In the genomic region with DNA sequence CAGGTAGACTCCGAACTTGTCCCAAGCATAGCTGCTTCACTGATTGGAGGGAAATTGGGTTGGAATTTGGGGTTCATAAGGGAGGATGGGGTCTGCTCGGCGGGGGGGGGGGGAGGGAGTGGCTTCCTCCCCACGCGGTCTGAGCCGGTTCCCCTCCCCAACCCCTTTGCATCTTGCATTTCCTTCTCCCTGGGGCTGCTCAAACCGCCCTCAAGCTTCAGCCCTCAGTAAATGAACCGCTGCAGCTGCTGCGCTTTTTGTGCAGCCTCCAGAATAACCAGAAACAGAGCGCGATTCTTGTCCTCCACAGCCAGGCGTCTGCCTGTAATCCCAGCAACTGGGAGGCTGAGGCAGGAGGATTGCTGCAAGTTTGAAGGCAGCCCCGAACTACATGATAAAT, we compare ENCODE assay signal across 11 mouse cellular contexts. TPM values are rescaled to one million over a fixed set of nuclear protein-coding genes. Genes with fewer than 3 reads are reported as not detected.
DNase-seq lines count a peak whose midpoint lies in the region; ATAC-seq and TF ChIP-seq lines count a peak whose summit lies in the region.
"Had no signal": no experiment of that assay in that cellular context is flagged by ENCODE, and none has a peak within 500 bp of the region (broad histone marks: within the 10 kb centered on the region; RNA-seq: fewer than 3 reads in every experiment).

No protein-coding gene starts in this region.

- H3K27me3 ChIP-seq in heart, embryonic 10.5 days (ENCODE audit: insufficient read depth, poor library complexity, severe bottlenecking) = peaks cover 49% of the 10 kb centered on the region
- H3K27me3 ChIP-seq in heart, adult 2 months (ENCODE audit: control insufficient read depth, insufficient read depth, low read length) = peaks cover 4% of the 10 kb centered on the region; the same call in 1 of the 2 replicates
- H3K27me3 ChIP-seq in midbrain, postnatal 0 days (ENCODE audit: insufficient read depth, low read length) = peaks cover 15% of the 10 kb centered on the region
- peaks cover 17% of the 10 kb centered on the region for H3K27me3 ChIP-seq in midbrain, embryonic 14.5 days (ENCODE audit: control insufficient read depth, insufficient read depth, low read length)
- H3K27me3 ChIP-seq in hindbrain, postnatal 0 days (ENCODE audit: insufficient read depth, low read length) = peaks cover 8% of the 10 kb centered on the region; the same call in 1 of the 2 replicates
- H3K27me3 ChIP-seq in stomach, embryonic 15.5 days (replicated peaks) = peaks cover 16% of the 10 kb centered on the region
- H3K27me3 ChIP-seq: CH12.LX had no signal

- H3K9ac ChIP-seq in heart, adult 2 months (ENCODE audit: low read depth, low read length) = no peak overlapping the region
- no peak overlapping the region for H3K9ac ChIP-seq in midbrain, postnatal 0 days (replicated peaks; ENCODE audit: low read length, poor library complexity, severe bottlenecking)
- H3K9ac ChIP-seq in midbrain, embryonic 14.5 days (replicated peaks; ENCODE audit: low read length) = no peak overlapping the region
- no peak overlapping the region for H3K9ac ChIP-seq in hindbrain, postnatal 0 days (replicated peaks; ENCODE audit: low read length)
- no peak overlapping the region for H3K9ac ChIP-seq in stomach, embryonic 15.5 days
- H3K9ac ChIP-seq: liver, embryonic 14.5 days had no signal

- H3K4me1 ChIP-seq in heart, embryonic 10.5 days = peaks cover 12% of the 10 kb centered on the region
- H3K4me1 ChIP-seq in heart, adult 2 months (ENCODE audit: control insufficient read depth, insufficient read depth, low read length) = peaks cover 4% of the 10 kb centered on the region
- no peaks in the 10 kb centered on the region for H3K4me1 ChIP-seq in midbrain, postnatal 0 days (ENCODE audit: insufficient read depth, low read length)
- H3K4me1 ChIP-seq in midbrain, embryonic 14.5 days (ENCODE audit: control insufficient read depth, insufficient read depth, low read length) = peaks cover 7% of the 10 kb centered on the region
- H3K4me1 ChIP-seq in hindbrain, postnatal 0 days (ENCODE audit: insufficient read depth, low read length) = 0 out of 2 replicates have a peak, but pooled peaks cover 2% of the 10 kb centered on the region
- peaks cover 14% of the 10 kb centered on the region for H3K4me1 ChIP-seq in stomach, embryonic 15.5 days

- no peak for TF ChIP-seq CTCF in heart, adult 2 months (IDR thresholded peaks at IDR 0.05)
- TF ChIP-seq CTCF in midbrain, postnatal 0 days (IDR thresholded peaks at IDR 0.05) = no peak
- TF ChIP-seq CTCF in hindbrain, postnatal 0 days (IDR thresholded peaks at IDR 0.05; ENCODE audit: low read depth) = no peak
- TF ChIP-seq CTCF in layer of hippocampus, adult 2 months (conservative IDR thresholded peaks at IDR 0.05) = no peak

- ATAC-seq in midbrain, postnatal 0 days (ENCODE audit: low FRiP score) = no peak
- ATAC-seq in midbrain, embryonic 14.5 days (ENCODE audit: low FRiP score, low TSS enrichment) = no peak
- no peak for ATAC-seq in hindbrain, postnatal 0 days
- ATAC-seq in stomach, embryonic 15.5 days (ENCODE audit: insufficient read depth, low FRiP score, low read depth) = no peak

- no peak overlapping the region for H3K27ac ChIP-seq in heart, embryonic 10.5 days
- no peak overlapping the region for H3K27ac ChIP-seq in heart, adult 2 months
- no peak overlapping the region for H3K27ac ChIP-seq in midbrain, postnatal 0 days (ENCODE audit: low read depth, low read length)
- H3K27ac ChIP-seq in midbrain, embryonic 14.5 days (replicated peaks; ENCODE audit: low read depth, low read length) = no peak overlapping the region
- H3K27ac ChIP-seq in hindbrain, postnatal 0 days = no peak overlapping the region
- H3K27ac ChIP-seq in stomach, embryonic 15.5 days = no peak overlapping the region
- no peak overlapping the region for H3K27ac ChIP-seq in layer of hippocampus, adult 2 months
- H3K27ac ChIP-seq: liver, embryonic 14.5 days had no signal

- WGBS in heart, embryonic 10.5 days = 14% methylated on average over 12 of the region's 13 CpGs
- WGBS in heart, adult 2 months = 24% methylated on average over 13 of the region's 13 CpGs
- WGBS in midbrain, postnatal 0 days = 20% methylated on average over 13 of the region's 13 CpGs
- WGBS in midbrain, embryonic 14.5 days = 27% methylated on average over 13 of the region's 13 CpGs
- WGBS in hindbrain, postnatal 0 days = 24% methylated on average over 13 of the region's 13 CpGs
- WGBS in stomach, embryonic 15.5 days = 15% methylated on average over 13 of the region's 13 CpGs

- peak overlapping the region; percentile 58; the same call in 1 of the 2 replicates for H3K4me3 ChIP-seq in heart, embryonic 10.5 days
- no peak overlapping the region for H3K4me3 ChIP-seq in heart, adult 2 months
- no peak overlapping the region; the same call in 1 of the 2 replicates for H3K4me3 ChIP-seq in midbrain, postnatal 0 days (ENCODE audit: low read depth, low read length)
- H3K4me3 ChIP-seq in midbrain, embryonic 14.5 days (replicated peaks; ENCODE audit: low read depth, low read length) = no peak overlapping the region
- H3K4me3 ChIP-seq in hindbrain, postnatal 0 days (ENCODE audit: low read length) = peak overlapping the region; percentile 33; the same call in 1 of the 2 replicates
- peak overlapping the region; percentile 31; the same call in 1 of the 2 replicates for H3K4me3 ChIP-seq in stomach, embryonic 15.5 days (replicated peaks)
- H3K4me3 ChIP-seq in layer of hippocampus, adult 2 months = no peak overlapping the region; the same call in 1 of the 2 replicates

- H3K79me2 ChIP-seq in heart, adult 2 months (replicated peaks; ENCODE audit: control insufficient read depth, insufficient read depth, low read length) = no peaks in the 10 kb centered on the region

- no peak for TF ChIP-seq POLR2A in heart, adult 2 months (IDR thresholded peaks at IDR 0.05; ENCODE audit: insufficient read depth, low read depth, low read length)

- no peak for TF ChIP-seq EP300 in heart, adult 2 months (IDR thresholded peaks at IDR 0.05; ENCODE audit: insufficient read depth, low read depth, low read length)

- H3K36me3 ChIP-seq in heart, embryonic 10.5 days = no peaks in the 10 kb centered on the region
- no peaks in the 10 kb centered on the region for H3K36me3 ChIP-seq in heart, adult 2 months (ENCODE audit: control insufficient read depth, insufficient read depth, low read length)
- H3K36me3 ChIP-seq in midbrain, postnatal 0 days (ENCODE audit: insufficient read depth, low read length) = no peaks in the 10 kb centered on the region
- H3K36me3 ChIP-seq in midbrain, embryonic 14.5 days (ENCODE audit: control insufficient read depth, insufficient read depth, low read length) = no peaks in the 10 kb centered on the region
- H3K36me3 ChIP-seq in hindbrain, postnatal 0 days (ENCODE audit: insufficient read depth, low read length) = no peaks in the 10 kb centered on the region
- H3K36me3 ChIP-seq in stomach, embryonic 15.5 days = no peaks in the 10 kb centered on the region

- DNase-seq in heart, embryonic 10.5 days (ENCODE audit: low spot score) = no peak
- DNase-seq in heart, adult 2 months = no peak
- no peak for DNase-seq in midbrain, postnatal 0 days (ENCODE audit: low spot score)
- no peak for DNase-seq in midbrain, embryonic 14.5 days
- no peak for DNase-seq in hindbrain, postnatal 0 days (ENCODE audit: low spot score)
- no peak for DNase-seq in layer of hippocampus, adult 2 months (ENCODE audit: low spot score in 2 of 2)
- no peak for DNase-seq in adrenal gland, adult 2 months
- DNase-seq: retina, postnatal 1 day had no signal

- H3K4me2 ChIP-seq in midbrain, postnatal 0 days (ENCODE audit: low read depth, low read length, poor library complexity, severe bottlenecking) = peak overlapping the region; percentile 61; the same call in 1 of the 2 replicates
- H3K4me2 ChIP-seq in midbrain, embryonic 14.5 days (ENCODE audit: low read length) = no peak overlapping the region
- peak overlapping the region; percentile 60; the same call in 1 of the 2 replicates for H3K4me2 ChIP-seq in hindbrain, postnatal 0 days (ENCODE audit: low read depth, low read length)
- H3K4me2 ChIP-seq in stomach, embryonic 15.5 days = peak overlapping the region; percentile 81

- intact Hi-C loops in heart, adult 2 months (cut with DNase I) = no loop called here

- H3K9me3 ChIP-seq in heart, embryonic 10.5 days = no peaks in the 10 kb centered on the region
- H3K9me3 ChIP-seq in midbrain, postnatal 0 days (ENCODE audit: low read length) = no peaks in the 10 kb centered on the region
- 0 out of 2 replicates have a peak, but pooled peaks cover 2% of the 10 kb centered on the region for H3K9me3 ChIP-seq in midbrain, embryonic 14.5 days (ENCODE audit: control insufficient read depth, low read length)
- H3K9me3 ChIP-seq in hindbrain, postnatal 0 days (ENCODE audit: low read length) = no peaks in the 10 kb centered on the region
- H3K9me3 ChIP-seq in stomach, embryonic 15.5 days = no peaks in the 10 kb centered on the region

RNA-seq across cellular contexts. Expression of gene Amz1, which starts 12.2 kb away (rescaled TPM):
- 0.55 and 1.2 TPM in 2 replicates for polyA plus RNA-seq in heart, embryonic 10.5 days (2016; fragmentation: Nextera tagmentation; extraction: Ambion mirVana)
- under 1 TPM; 0.31 to 0.48 TPM for total RNA-seq in heart, adult 2 months (2021)
- 0.59 and 0.98 TPM in 2 replicates for polyA plus RNA-seq in heart, adult 2 months (2012; rRNA removed)
- total RNA-seq in midbrain, postnatal 0 days (2014; rRNA removed) = 14.4 and 14.9 TPM in 2 replicates
- polyA plus RNA-seq in midbrain, postnatal 0 days (2015; fragmentation: Nextera tagmentation; extraction: Ambion mirVana) = 15.6 and 15.9 TPM in 2 replicates
- 1.9 and 3.1 TPM in 2 replicates for polyA plus RNA-seq in midbrain, embryonic 14.5 days (2014; fragmentation: Nextera tagmentation; extraction: Ambion mirVana)
- 11.8 and 12.6 TPM in 2 replicates for total RNA-seq in hindbrain, postnatal 0 days (2014; rRNA removed)
- 9.4 and 9.7 TPM in 2 replicates for polyA plus RNA-seq in hindbrain, postnatal 0 days (2015; fragmentation: Nextera tagmentation; extraction: Ambion mirVana)
- polyA plus RNA-seq in stomach, embryonic 15.5 days (2015; fragmentation: Nextera tagmentation; extraction: Ambion mirVana) = 1.1 and 1.3 TPM in 2 replicates
- 10 to 100 TPM; 13.8 to 13.9 TPM for total RNA-seq in layer of hippocampus, adult 2 months (2021)
- 1 to 10 TPM in 1 of 2 experiments, under 1 TPM in 1; 0.52 to 1.1 TPM for total RNA-seq in adrenal gland, adult 2 months (2021)
- polyA plus RNA-seq in adrenal gland, adult 2 months (2012; rRNA removed) = 1.5 and 1.6 TPM in 2 replicates

RNA-seq across cellular contexts. Expression of gene Brat1, which starts 31.4 kb away (rescaled TPM):
- polyA plus RNA-seq in heart, embryonic 10.5 days (2016; fragmentation: Nextera tagmentation; extraction: Ambion mirVana) = 18.6 and 19.1 TPM in 2 replicates
- total RNA-seq in heart, adult 2 months (2021) = 1 to 10 TPM; 6.4 to 8.2 TPM
- polyA plus RNA-seq in heart, adult 2 months (2012; rRNA removed) = 11.0 and 13.2 TPM in 2 replicates
- total RNA-seq in midbrain, postnatal 0 days (2014; rRNA removed) = 37.1 and 40.3 TPM in 2 replicates
- 16.4 and 17.9 TPM in 2 replicates for polyA plus RNA-seq in midbrain, postnatal 0 days (2015; fragmentation: Nextera tagmentation; extraction: Ambion mirVana)
- 18.3 and 19.0 TPM in 2 replicates for polyA plus RNA-seq in midbrain, embryonic 14.5 days (2014; fragmentation: Nextera tagmentation; extraction: Ambion mirVana)
- 44.6 and 46.7 TPM in 2 replicates for total RNA-seq in hindbrain, postnatal 0 days (2014; rRNA removed)
- polyA plus RNA-seq in hindbrain, postnatal 0 days (2015; fragmentation: Nextera tagmentation; extraction: Ambion mirVana) = 17.9 and 18.1 TPM in 2 replicates
- polyA plus RNA-seq in stomach, embryonic 15.5 days (2015; fragmentation: Nextera tagmentation; extraction: Ambion mirVana) = 18.7 and 20.4 TPM in 2 replicates
- total RNA-seq in layer of hippocampus, adult 2 months (2021) = 10 to 100 TPM; 20.2 to 21.1 TPM
- total RNA-seq in adrenal gland, adult 2 months (2021) = 10 to 100 TPM; 16.9 to 18.8 TPM
- polyA plus RNA-seq in adrenal gland, adult 2 months (2012; rRNA removed) = 42.9 and 46.4 TPM in 2 replicates

RNA-seq across cellular contexts. Expression of gene Iqce, which starts 34.0 kb away (rescaled TPM):
- polyA plus RNA-seq in heart, embryonic 10.5 days (2016; fragmentation: Nextera tagmentation; extraction: Ambion mirVana) = 11.4 and 17.9 TPM in 2 replicates
- total RNA-seq in heart, adult 2 months (2021) = 1 to 10 TPM; 3.7 to 7.1 TPM
- polyA plus RNA-seq in heart, adult 2 months (2012; rRNA removed) = 5.8 TPM in 2 replicates
- 36.4 and 38.6 TPM in 2 replicates for total RNA-seq in midbrain, postnatal 0 days (2014; rRNA removed)
- polyA plus RNA-seq in midbrain, postnatal 0 days (2015; fragmentation: Nextera tagmentation; extraction: Ambion mirVana) = 30.4 and 37.2 TPM in 2 replicates
- 22.9 and 25.0 TPM in 2 replicates for polyA plus RNA-seq in midbrain, embryonic 14.5 days (2014; fragmentation: Nextera tagmentation; extraction: Ambion mirVana)
- total RNA-seq in hindbrain, postnatal 0 days (2014; rRNA removed) = 19.1 and 43.1 TPM in 2 replicates
- 22.1 and 24.8 TPM in 2 replicates for polyA plus RNA-seq in hindbrain, postnatal 0 days (2015; fragmentation: Nextera tagmentation; extraction: Ambion mirVana)
- 20.3 and 21.1 TPM in 2 replicates for polyA plus RNA-seq in stomach, embryonic 15.5 days (2015; fragmentation: Nextera tagmentation; extraction: Ambion mirVana)
- 10 to 100 TPM; 46.2 to 57.9 TPM for total RNA-seq in layer of hippocampus, adult 2 months (2021)
- total RNA-seq in adrenal gland, adult 2 months (2021) = 10 to 100 TPM; 13.5 to 23.5 TPM
- 19.3 and 19.6 TPM in 2 replicates for polyA plus RNA-seq in adrenal gland, adult 2 months (2012; rRNA removed)

Comparison
In these comparisons a context has a peak if more than half of its experiments do, and no peak if none do; other contexts are left out.
1. H3K4me3 ChIP-seq: peak in heart, embryonic 10.5 days (single experiment), hindbrain, postnatal 0 days (single experiment) and stomach, embryonic 15.5 days (single experiment); none in heart, adult 2 months (single experiment), midbrain, postnatal 0 days (single experiment), midbrain, embryonic 14.5 days (single experiment) and layer of hippocampus, adult 2 months (single experiment).